Mouse (Mus musculus) ovary, postnatal 36 days (tissue): ENCODE measurements at regions not wholly inside any gene's neighbourhood (a gene's known extent, or its start where the extent isn't known, plus 50 kb on each side); places are given as distances from the start of the nearest gene placed in this dataset.

Source experiments
- DNase-seq: peaks from one replicate; pipeline ENCODE4 v3.0.0; 2022; ENCODE audit warnings: low spot score, mixed read lengths

GRCm38 (mm10) chr11:20985069-20985759 is 105.9 kb upstream of the Peli1 start:
- DNase-seq = no peak

DNA sequence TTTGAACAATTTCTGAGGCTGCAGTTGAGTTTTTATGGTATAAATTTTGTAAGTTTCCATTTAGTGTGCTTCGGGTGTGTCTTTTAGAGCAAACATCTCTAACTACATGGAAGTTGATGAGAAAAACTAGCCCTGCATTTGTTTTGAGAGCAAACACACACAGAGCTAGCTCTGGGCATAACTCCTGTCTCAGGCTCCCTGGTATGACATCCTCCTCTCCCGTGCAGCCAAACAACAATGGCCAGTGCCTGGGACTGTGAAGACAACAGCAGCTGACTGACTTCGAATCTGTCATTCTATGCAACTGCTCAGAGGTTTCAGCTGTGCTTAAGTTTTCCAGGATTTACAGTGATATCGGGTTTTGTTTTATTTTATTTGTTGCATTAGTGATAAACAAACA is 105.3 kb upstream of the Peli1 start:
- DNase-seq = no peak

- no peak for DNase-seq
These were observed 103.8 kb upstream of the Peli1 start for GRCm38 (mm10) chr11:20987171-20987815.

GRCm38 (mm10) chr11:20987841-20988251 is 103.2 kb upstream of the Peli1 start:
- DNase-seq = no peak

DNA sequence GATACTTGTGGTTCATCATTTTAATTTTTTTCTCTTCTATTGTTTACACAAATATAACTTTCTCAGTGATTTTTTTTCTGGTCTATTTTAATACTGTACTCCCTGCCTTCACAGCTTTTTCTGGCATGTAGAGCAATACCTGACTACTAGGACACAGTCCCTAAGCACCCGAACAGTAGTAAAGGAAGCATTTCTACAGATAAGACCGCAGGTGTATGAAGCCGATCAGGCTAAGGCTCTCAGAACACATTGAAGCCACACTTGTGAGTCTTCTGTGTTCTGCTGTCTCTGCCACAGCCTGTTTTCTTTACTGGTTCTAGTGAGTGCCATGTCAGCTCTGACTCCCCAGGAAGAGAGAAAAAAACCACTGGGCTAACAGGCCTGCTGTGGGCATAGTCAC is 102.2 kb upstream of the Peli1 start:
- DNase-seq = no peak

DNA sequence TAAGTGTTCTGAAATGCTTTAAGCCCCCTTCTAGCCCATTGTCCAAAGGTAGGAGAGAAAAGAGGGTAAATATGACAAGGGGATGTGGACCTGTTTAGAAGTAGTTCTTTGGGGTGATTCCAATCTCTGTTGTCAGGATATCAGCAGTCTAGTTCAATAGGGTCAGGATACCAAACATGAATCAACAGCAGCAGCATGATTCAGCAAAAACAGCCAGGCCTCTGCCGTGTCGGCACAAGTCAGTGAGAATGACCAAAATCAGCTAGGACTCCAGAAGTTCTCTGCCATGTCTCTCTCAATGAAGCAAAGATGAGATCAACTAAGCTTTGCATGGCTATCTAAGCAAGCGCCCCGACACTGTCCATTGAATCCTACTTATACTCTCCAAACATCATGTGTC is 97.5 kb upstream of the Peli1 start:
- no peak for DNase-seq

GRCm38 (mm10) chr11:21001400-21001799 is 89.7 kb upstream of the Peli1 start:
- no peak for DNase-seq

DNA sequence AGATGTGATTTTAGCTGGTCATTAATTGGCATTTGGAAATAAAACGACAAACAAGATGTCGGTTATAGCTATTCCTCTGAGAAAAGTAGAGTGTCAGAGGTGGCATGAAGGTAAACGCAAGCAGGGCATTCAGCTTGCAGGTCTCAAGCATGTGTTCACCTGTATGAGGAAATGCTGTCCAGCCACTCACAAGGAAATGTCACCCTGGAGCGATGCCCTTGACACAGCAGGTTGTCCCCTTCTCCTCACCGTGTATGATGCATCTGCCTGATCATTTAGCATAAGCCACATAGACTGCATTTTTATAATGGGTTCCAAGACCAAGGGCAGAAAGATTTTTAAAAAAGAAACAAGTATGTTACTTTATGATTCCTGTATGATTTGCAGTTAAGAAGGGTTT is 83.9 kb upstream of the Peli1 start:
- no peak for DNase-seq

- DNase-seq = no peak
These were observed 81.6 kb upstream of the Peli1 start for GRCm38 (mm10) chr11:21009505-21009904.

GRCm38 (mm10) chr11:21010867-21011266 is 80.2 kb upstream of the Peli1 start:
- no peak for DNase-seq

GRCm38 (mm10) chr11:21014250-21014649 is 76.8 kb upstream of the Peli1 start:
- no peak for DNase-seq

DNA sequence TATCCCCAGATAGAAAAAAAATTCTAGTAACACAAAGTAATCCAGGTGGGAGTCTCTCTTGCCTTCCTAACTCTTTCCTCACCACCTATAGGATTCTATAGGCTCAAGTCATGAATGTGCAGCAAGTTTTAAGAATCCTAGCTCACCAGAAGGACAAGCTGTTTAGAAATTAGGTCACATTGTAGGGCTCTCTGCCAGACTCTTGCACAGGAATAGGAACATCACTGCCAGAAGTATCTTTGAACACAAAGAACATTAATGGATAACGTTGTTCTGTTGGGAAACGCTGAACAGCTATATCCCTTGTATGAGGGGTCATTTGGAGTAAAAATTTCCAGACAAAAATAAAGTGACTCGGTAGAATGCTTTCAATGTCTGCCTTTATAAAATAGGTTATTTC is 75.6 kb upstream of the Peli1 start:
- no peak for DNase-seq

DNA sequence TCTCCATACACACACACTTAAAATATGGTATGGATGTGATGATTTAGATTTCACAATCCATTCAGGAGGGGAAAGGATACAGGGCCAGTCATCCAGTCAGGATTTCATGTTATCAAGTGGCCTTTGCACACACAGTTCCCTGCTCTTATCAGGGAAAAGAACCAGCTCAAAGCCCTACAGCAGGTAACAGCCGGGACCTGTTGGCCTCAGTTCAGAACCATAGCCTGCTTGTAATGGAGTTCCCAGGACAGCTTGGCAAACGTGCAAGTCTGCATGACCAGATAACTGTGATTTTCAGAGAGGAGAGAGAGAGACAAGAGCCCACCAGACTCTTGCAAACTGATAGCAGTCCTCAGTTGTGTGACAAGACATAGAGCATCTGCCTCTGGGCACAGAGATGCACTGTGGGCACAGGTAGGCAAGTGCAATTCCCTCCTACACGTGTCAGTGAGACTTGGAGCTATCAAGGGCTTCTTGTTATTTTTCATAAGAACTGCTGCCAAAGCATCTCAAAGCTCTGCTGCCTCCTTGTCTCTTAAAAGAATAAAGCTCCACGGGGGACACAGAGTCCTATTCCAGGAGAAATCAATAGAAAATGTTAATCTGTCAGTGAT is 74.9 kb upstream of the Peli1 start:
- DNase-seq = no peak

DNA sequence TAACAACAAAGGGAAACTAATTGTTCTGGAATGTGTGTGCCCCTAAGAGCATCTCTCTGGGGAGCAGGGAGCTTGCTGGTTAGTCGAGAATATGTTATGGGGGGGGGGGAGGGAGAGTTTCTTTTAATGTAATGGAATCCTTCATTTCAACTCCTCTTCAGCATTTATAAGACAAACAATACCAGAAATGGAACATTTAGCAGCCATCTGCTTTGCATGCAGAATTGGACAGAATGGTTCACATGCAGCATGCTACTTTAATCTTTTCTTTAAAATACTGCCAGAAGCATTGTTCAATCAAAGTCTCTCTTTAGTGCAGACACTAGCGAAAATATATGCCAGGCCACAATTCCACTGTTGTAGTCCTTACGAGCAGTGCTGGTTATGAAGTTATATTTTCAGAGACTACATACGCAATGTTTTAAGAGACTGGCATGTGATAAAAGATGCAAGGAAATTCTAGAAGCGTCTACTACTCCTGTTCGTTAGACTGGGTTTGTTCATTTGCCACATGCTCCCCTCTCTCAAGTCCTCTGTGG is 74.2 kb upstream of the Peli1 start:
- no peak for DNase-seq

- no peak for DNase-seq
These were observed 71.3 kb upstream of the Peli1 start for GRCm38 (mm10) chr11:21019829-21020228.

DNA sequence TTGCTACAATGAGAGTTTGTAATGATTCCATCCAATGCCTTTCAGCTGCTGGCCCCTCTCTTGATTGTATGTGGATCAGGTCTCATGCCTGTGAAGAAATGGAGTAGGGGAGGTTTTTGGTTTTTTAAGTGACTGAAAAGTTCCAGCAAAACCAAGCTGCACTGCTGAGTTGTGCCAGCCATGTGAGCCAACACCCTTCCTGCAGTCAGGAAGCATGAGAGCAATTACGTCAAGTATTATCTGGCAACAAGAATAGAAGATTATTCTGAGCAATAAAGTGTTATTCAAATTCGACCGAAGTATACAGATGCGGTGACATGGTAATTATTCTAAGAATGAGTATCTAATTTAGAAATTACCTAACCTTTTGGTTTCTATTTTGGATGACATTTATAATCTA is 67.0 kb upstream of the Peli1 start:
- DNase-seq = no peak

- no peak for DNase-seq
These were observed 66.6 kb upstream of the Peli1 start for GRCm38 (mm10) chr11:21024521-21024920.

DNA sequence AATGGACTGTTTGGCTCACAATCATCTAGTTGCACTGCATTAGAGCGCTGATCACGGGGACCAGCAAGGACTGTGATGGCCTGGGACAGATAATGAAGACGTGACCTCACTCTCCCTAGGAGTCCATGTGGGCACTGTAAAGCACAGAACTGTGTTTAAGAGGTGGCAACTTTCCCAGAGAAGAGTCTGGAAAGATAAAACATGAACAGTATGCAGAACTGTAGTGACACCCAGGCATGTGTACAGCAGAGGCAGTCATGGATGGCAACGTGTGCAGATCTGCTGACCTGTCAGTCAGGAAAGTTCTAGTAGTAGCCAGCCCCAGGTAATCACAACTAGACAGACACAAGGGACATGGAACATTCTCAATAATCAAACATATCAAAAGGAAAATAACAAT is 63.8 kb upstream of the Peli1 start:
- DNase-seq = no peak

- no peak for DNase-seq
These were observed 60.7 kb upstream of the Peli1 start for GRCm38 (mm10) chr11:21030362-21030761.

- DNase-seq = no peak
These were observed 59.3 kb upstream of the Peli1 start for GRCm38 (mm10) chr11:21031816-21032215.

DNA sequence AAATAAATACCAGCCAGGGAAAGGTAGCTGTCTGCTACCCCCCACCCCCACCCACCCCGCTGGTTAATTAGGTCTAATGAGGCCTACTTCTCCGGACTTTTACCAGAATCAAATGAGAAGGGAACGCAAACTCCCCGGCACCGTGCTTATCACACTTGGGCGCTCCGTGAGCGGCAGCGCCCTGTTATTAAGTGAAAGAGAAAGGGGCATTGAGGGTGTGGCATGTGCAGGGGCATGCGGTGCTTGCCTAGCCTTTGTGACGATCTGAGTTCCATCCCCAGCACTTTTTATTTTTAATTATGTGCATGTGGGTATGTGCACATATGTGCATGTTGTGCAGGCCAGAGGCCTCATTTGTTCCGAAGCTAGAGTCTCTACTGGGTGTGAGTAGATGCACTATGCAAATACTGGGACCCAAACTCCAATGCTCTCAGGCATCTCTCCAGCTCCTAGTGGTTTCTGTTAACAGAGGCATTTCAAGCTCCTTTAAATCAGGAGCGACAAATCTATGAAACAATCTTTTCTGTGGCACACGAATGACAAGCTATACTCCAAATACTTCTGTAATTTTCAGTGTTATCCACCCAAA is 57.8 kb upstream of the Peli1 start:
- no peak for DNase-seq

DNA sequence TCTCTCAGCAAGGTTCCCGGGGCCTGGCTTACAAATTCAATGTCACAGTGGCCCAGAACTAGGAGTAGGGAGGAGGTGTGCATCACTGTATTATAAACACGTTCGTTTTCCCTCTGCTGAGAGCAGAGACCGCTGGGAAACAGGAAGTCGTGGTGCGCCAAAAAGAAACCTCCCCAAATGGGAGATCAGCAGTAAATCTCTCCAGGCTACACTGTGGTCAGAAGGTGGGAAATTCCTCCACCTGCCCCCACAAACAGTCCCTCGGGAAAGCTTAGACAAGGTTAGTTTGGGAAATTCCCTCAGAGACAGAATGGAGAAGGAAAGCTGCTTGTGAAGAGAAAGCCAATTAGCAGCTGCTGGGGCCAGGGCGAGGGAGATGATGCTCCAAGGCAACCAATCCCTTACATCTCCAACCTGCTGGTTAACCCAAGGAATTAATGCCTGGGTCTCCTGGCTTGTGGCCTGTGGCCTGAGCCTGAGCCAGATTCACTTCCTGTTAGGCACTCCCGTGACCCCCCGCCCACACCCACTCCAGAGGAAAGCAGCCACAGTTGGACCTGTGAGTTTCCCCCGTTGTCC is 57.2 kb upstream of the Peli1 start:
- DNase-seq = peak; percentile 37
